Mouse (Mus musculus) hindbrain, postnatal 0 days (tissue): ENCODE measurements around the gene Spock1. TPM values are rescaled to one million over a fixed set of nuclear protein-coding genes. Genes with fewer than 3 reads are reported as not detected.
A peak's percentile ranks its signal among the peaks of the same experiment; 100 is the strongest.

ENCODE experiments used
- ATAC-seq: fragments of 200-750 bp; cut with Nextera tagmentation; 2 replicates; pipeline ENCODE4 v1.8.0; 2017; ENCODE audit warnings: mild to moderate bottlenecking, moderate TSS enrichment, moderate library complexity
- DNase-seq: peaks from one replicate; pipeline ENCODE4 v3.0.0-alpha.2; 2015; ENCODE audit warnings: low spot score
- H3K27ac ChIP-seq: fragments of 300-500 bp; sonication (generic); 2 replicates; pipeline ENCODE4 v1.5.1; 2014; ENCODE audit warnings: mild to moderate bottlenecking
- H3K27me3 ChIP-seq: fragments of 300-500 bp; sonication (generic); 2 replicates; pipeline ENCODE4 v1.6.1; 2014; ENCODE audit warnings: low read length, mixed read lengths; ENCODE audit not compliant: insufficient read depth
- H3K36me3 ChIP-seq: fragments of 300-500 bp; sonication (generic); 2 replicates; pipeline ENCODE4 v1.6.1; 2014; ENCODE audit warnings: low read length, mixed read lengths; ENCODE audit not compliant: insufficient read depth
- H3K4me1 ChIP-seq: fragments of 300-500 bp; sonication (generic); 2 replicates; pipeline ENCODE4 v1.6.1; 2014; ENCODE audit warnings: antibody characterized with exemption, low read length, mixed read lengths; ENCODE audit not compliant: insufficient read depth
- H3K4me2 ChIP-seq: fragments of 300-500 bp; sonication (generic); 2 replicates; pipeline ENCODE4 v1.6.1; 2014; ENCODE audit warnings: low read depth, mild to moderate bottlenecking, low read length, moderate library complexity, mixed read lengths
- H3K4me3 ChIP-seq: fragments of 300-500 bp; sonication (generic); 2 replicates; pipeline ENCODE4 v1.5.1; 2014; ENCODE audit warnings: low read length
- H3K9ac ChIP-seq: fragments of 300-500 bp; sonication (generic); replicated peaks from 2 replicates; pipeline ENCODE4 v1.6.1; 2014; ENCODE audit warnings: mild to moderate bottlenecking, low read length, moderate library complexity, mixed read lengths
- H3K9me3 ChIP-seq: fragments of 300-500 bp; sonication (generic); 2 replicates; pipeline ENCODE4 v1.6.1; 2016; ENCODE audit warnings: low read length, mixed read lengths
- CTCF ChIP-seq: IDR thresholded peaks from 2 replicates; pipeline ENCODE4 v1.5.1; 2016; ENCODE audit warnings: antibody characterized with exemption, control low read depth, low read depth
- WGBS: fragments of 180-500 bp; shearing (Covaris S2); extraction: QIAGEN DNeasy Blood & Tissue Kit; methylation state at CpG from one replicate; pipeline ENCODE4 v1.1.7; 2014; 5-methylcytosine and 5-hydroxymethylcytosine counted together
- polyA plus RNA-seq: library from polyadenylated mRNA; unstranded; fragments of >200 nt; fragmentation: Nextera tagmentation; extraction: Ambion mirVana; gene quantifications from 2 replicates; pipeline ENCODE4 v1.2.1, GENCODE M21; 2015
- total RNA-seq: library from RNA; depleted of rRNA; stranded (reverse); fragments of >200 nt; gene quantifications from 2 replicates; pipeline ENCODE4 v1.2.3, GENCODE M21; 2014

Spock1 gene
- total and polyA plus RNA-seq, 2 experiments from 2014 or later = 80.3 to 118 TPM

DNA sequence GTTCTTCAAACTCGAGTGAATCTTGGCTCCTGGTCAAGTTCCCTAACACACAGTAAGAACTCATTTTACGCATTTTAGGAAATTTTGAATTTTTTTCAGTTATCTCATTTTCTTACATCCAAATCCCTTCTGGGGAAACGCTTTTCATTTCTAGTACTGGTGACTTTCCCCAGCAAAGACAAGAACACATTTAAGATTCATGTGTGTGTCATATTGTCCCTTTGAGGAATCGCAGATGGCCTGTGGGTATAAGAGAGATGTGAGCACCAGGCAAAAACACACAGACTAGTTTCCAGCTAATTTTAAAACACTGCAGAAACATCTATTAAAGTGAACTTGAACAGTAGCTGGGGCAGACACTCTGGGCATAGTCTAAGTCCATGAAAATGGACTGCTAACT is 38.1 kb downstream of the Spock1 start:
- Histone ChIP-seq H3K27me3 (no peaks in the 10 kb centered on the region), H3K4me3 (no peak overlapping the region), H3K9me3 (no peaks in the 10 kb centered on the region), H3K4me1 (no peaks in the 10 kb centered on the region), H3K36me3 (no peaks in the 10 kb centered on the region), H3K27ac (no peak overlapping the region), H3K4me2 (no peak overlapping the region), H3K9ac (no peak overlapping the region)
- TF ChIP-seq CTCF = no peak
- WGBS = 80% methylated on average over 4 of the region's 4 CpGs
- DNase-seq = no peak
- ATAC-seq = no peak

DNA sequence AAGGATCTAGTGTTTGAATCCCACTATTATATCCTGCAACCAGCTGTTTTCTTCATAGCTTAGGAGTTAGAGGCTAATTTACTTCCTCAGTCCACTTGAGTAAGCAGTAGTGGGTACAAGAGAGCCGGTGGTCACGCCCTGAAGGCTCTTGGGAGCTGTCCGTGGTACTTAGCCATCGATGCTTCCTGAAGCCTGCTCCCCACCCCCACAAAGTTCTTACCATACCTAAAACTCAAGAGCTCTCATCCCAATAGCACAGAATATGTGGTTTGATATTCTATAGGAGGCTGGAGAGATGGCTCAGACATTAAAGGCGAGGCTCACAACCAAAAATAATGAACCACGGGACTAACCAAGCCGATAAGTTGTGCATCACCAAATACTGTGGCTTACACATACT is 40.5 kb downstream of the Spock1 start:
- no peaks in the 10 kb centered on the region for H3K27me3 ChIP-seq
- no peaks in the 10 kb centered on the region for H3K36me3 ChIP-seq
- ATAC-seq (no peak), DNase-seq (no peak)
- WGBS = 68% methylated on average over 7 of the region's 7 CpGs
- H3K4me3 ChIP-seq = no peak overlapping the region
- no peak overlapping the region for H3K4me2 ChIP-seq
- TF ChIP-seq CTCF = no peak
- H3K27ac ChIP-seq = no peak overlapping the region
- no peak overlapping the region for H3K9ac ChIP-seq
- no peaks in the 10 kb centered on the region for H3K4me1 ChIP-seq
- no peaks in the 10 kb centered on the region for H3K9me3 ChIP-seq

DNA sequence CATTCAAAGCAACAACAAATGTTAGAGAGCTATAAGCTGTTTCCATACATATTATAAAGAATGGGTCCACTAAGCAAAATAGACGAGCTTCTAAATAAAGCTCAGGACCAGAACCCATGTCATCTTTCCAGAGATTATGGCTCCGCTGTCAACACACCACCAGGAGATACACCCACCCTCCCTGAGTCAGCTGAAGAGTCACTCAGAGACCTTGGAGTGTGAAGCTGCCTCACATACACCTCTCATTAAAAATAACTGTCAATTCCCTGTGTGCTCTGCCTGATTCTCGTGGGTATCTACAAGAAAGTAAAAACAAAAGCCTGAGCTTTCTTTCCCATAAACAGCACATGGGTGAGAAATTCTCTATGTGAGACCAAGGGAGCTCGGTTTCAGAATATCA is 43.1 kb downstream of the Spock1 start:
- Histone ChIP-seq H3K4me3 (no peak overlapping the region), H3K4me2 (no peak overlapping the region), H3K4me1 (no peaks in the 10 kb centered on the region), H3K27me3 (no peaks in the 10 kb centered on the region), H3K36me3 (no peaks in the 10 kb centered on the region), H3K27ac (no peak overlapping the region), H3K9ac (no peak overlapping the region), H3K9me3 (no peaks in the 10 kb centered on the region)
- WGBS = 78% methylated on average over 4 of the region's 4 CpGs
- ATAC-seq (no peak), DNase-seq (no peak)
- no peak for TF ChIP-seq CTCF

DNA sequence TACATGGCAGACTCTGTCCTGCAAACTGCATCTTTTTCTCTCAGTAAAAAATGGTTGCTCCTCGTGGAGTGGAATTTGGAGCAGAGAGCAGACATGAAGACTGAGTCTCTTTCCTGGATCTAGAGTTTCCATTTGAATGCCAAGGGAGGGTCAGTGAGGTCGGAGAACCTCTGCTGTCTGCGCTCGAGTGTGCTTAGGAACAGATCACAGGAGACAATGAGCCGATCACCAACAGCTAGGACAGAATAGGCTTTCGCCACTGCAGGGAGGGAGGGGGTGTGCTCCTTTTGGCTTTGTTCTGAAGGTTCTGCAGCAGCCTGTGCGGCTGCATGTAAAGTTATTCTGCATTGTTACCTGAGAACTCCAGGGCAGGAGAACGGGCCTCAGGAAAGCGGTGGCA is 49.6 kb downstream of the Spock1 start:
- H3K27ac ChIP-seq = no peak overlapping the region
- H3K9ac ChIP-seq = no peak overlapping the region
- H3K9me3 ChIP-seq = no peaks in the 10 kb centered on the region
- no peaks in the 10 kb centered on the region for H3K36me3 ChIP-seq
- H3K4me2 ChIP-seq = no peak overlapping the region
- TF ChIP-seq CTCF = no peak
- H3K4me3 ChIP-seq = no peak overlapping the region
- ATAC-seq (no peak), DNase-seq (no peak)
- 22% methylated on average over 9 of the region's 9 CpGs for WGBS
- no peaks in the 10 kb centered on the region for H3K27me3 ChIP-seq
- 0 out of 2 replicates have a peak, but pooled peaks cover 9% of the 10 kb centered on the region for H3K4me1 ChIP-seq

DNA sequence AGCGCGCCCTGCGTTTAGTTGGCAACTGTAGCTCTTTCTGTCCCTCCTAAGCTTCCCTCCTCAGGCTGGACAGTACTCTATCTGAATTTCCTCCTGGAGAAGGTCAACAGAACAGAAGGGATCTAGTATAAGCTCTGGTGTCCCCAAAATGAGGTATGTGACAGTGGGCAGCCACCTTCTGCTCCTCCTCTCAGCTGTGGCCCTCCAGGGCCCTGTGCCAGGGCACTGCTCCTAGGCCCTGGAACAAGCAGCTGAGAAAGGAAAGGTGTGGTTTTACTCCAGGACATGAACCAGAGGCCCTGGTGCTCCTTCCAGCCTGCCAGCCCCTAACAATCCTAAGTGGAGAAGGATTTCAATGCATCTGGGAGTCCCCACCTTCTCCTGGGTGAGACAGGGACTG is 51.1 kb downstream of the Spock1 start:
- 0 out of 2 replicates have a peak, but pooled peaks cover 9% of the 10 kb centered on the region for H3K4me1 ChIP-seq
- no peaks in the 10 kb centered on the region for H3K27me3 ChIP-seq
- no peak overlapping the region for H3K27ac ChIP-seq
- H3K4me2 ChIP-seq = no peak overlapping the region
- no peak overlapping the region for H3K4me3 ChIP-seq
- WGBS = 84% methylated on average over 3 of the region's 3 CpGs
- no peak for DNase-seq
- no peaks in the 10 kb centered on the region for H3K36me3 ChIP-seq
- TF ChIP-seq CTCF = no peak
- no peak for ATAC-seq
- no peak overlapping the region for H3K9ac ChIP-seq
- H3K9me3 ChIP-seq = no peaks in the 10 kb centered on the region

DNA sequence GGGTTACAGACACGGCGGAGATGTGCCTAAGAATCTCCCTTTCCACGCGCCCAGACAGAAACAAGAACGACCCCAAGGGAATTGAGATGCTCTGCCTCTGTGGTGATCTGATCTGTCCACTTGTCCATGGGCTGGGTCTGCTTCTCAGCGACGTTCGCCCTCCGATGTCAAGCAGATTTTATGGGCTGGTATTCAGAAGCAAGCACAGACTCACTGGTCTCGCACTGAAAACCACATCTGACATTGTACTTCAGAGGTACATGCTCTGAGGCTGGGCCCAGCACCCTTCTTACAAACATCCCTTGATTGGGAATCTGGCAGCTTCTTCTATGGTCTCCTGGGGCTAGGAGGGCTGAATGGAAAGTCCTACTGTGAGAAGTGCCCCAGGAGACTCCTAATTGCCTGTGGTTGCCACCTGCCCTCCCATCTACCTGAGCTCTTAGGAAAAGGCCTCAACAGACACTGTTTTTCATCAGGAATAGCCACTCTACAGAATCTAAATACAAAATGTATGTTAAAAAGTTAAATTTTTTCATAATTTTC is 51.8 kb downstream of the Spock1 start:
- Histone ChIP-seq H3K4me1 (0 out of 2 replicates have a peak, but pooled peaks cover 9% of the 10 kb centered on the region), H3K9me3 (no peaks in the 10 kb centered on the region), H3K4me2 (no peak overlapping the region), H3K4me3 (no peak overlapping the region), H3K27me3 (no peaks in the 10 kb centered on the region), H3K9ac (no peak overlapping the region), H3K27ac (peak overlapping the region; percentile 20; the same call in 1 of the 2 replicates), H3K36me3 (no peaks in the 10 kb centered on the region)
- DNase-seq = no peak
- no peak for TF ChIP-seq CTCF
- WGBS = 52% methylated on average over 10 of the region's 10 CpGs
- no peak for ATAC-seq

DNA sequence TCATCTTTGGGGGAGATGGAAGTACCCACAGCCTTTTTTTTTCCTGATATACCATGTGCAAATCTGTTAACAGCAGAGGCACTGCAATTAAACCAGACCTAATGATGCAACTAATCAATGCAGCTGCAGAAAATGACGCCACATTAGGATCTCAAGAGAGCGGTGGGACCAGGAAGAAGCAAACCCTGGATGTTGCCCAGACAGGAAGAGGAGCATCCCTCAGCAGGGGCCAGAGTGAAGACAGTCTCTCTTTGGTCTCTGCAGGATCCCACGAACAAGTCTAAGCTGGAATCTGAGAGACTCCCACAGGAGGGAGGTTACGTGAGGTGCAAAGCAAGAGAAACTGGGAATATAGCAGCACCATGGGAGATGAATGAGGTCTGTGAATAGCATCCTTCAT is 52.4 kb downstream of the Spock1 start:
- no peak for ATAC-seq
- TF ChIP-seq CTCF = no peak
- no peaks in the 10 kb centered on the region for H3K27me3 ChIP-seq
- 33% methylated on average over 4 of the region's 4 CpGs for WGBS
- 0 out of 2 replicates have a peak, but pooled peaks cover 9% of the 10 kb centered on the region for H3K4me1 ChIP-seq
- H3K27ac ChIP-seq = peak overlapping the region; percentile 20; the same call in 1 of the 2 replicates
- H3K36me3 ChIP-seq = no peaks in the 10 kb centered on the region
- no peak overlapping the region for H3K4me2 ChIP-seq
- no peaks in the 10 kb centered on the region for H3K9me3 ChIP-seq
- no peak overlapping the region for H3K9ac ChIP-seq
- DNase-seq = no peak
- H3K4me3 ChIP-seq = no peak overlapping the region
